Mouse (Mus musculus): ENCODE results near the gene Cntnap1.

Gene Cntnap1

GRCm38 (mm10) chr11:101187541-101187940 lies 17.2 kb downstream of the Cntnap1 start:
- no peak for DNase-seq

GRCm38 (mm10) chr11:101188166-101188805 lies 18.0 kb downstream of the Cntnap1 start:
- DNase-seq: no peak

- peak; percentile 67 for DNase-seq
Observed at GRCm38 (mm10) chr11:101189495-101190180, 19.3 kb downstream of the Cntnap1 start.

GRCm38 (mm10) chr11:101190181-101190912 lies 20.0 kb downstream of the Cntnap1 start:
- no peak for DNase-seq

GRCm38 (mm10) chr11:101190913-101191907 lies 20.9 kb downstream of the Cntnap1 start:
- DNase-seq: no peak

GRCm38 (mm10) chr11:101191919-101192470 lies 21.7 kb downstream of the Cntnap1 start:
- DNase-seq: no peak

GRCm38 (mm10) chr11:101192646-101193045 lies 22.3 kb downstream of the Cntnap1 start:
- no peak for DNase-seq

- no peak for DNase-seq
Observed at GRCm38 (mm10) chr11:101193076-101193475, 22.8 kb downstream of the Cntnap1 start.

GRCm38 (mm10) chr11:101194137-101194536 lies 23.8 kb downstream of the Cntnap1 start:
- DNase-seq: no peak

- no peak for DNase-seq
Observed at GRCm38 (mm10) chr11:101194643-101195042, 24.3 kb downstream of the Cntnap1 start.

- DNase-seq: no peak
Observed at GRCm38 (mm10) chr11:101195101-101195500, 24.8 kb downstream of the Cntnap1 start.

- no peak for DNase-seq
Observed at GRCm38 (mm10) chr11:101195571-101195970, 25.2 kb downstream of the Cntnap1 start.

GRCm38 (mm10) chr11:101196175-101196574 lies 25.9 kb downstream of the Cntnap1 start:
- DNase-seq: no peak

GRCm38 (mm10) chr11:101199555-101199954 lies 29.2 kb downstream of the Cntnap1 start:
- DNase-seq: no peak

GRCm38 (mm10) chr11:101200986-101201385 lies 30.7 kb downstream of the Cntnap1 start:
- peak; percentile 37 for DNase-seq

GRCm38 (mm10) chr11:101211970-101212369 lies 41.6 kb downstream of the Cntnap1 start:
- DNase-seq: peak; percentile 46

GRCm38 (mm10) chr11:101216936-101217335 lies 46.6 kb downstream of the Cntnap1 start:
- no peak for DNase-seq

GRCm38 (mm10) chr11:101218436-101219055 lies 48.2 kb downstream of the Cntnap1 start:
- DNase-seq: no peak

- DNase-seq: no peak
Observed at GRCm38 (mm10) chr11:101220853-101221252, 50.5 kb downstream of the Cntnap1 start.

- DNase-seq: no peak
Observed at GRCm38 (mm10) chr11:101221306-101221986, 51.1 kb downstream of the Cntnap1 start.

GRCm38 (mm10) chr11:101224337-101224736 lies 54.0 kb downstream of the Cntnap1 start:
- DNase-seq: no peak

Data from lung, postnatal 14 days (tissue).